Mouse (Mus musculus): ENCODE results near the gene Limk2. TPM values are rescaled to one million over a fixed set of nuclear protein-coding genes. Genes with fewer than 3 reads are reported as not detected.

The Limk2 gene
- polyA plus RNA-seq, 1 experiment from 2014 or later, result 95.8 TPM

GRCm38 (mm10) chr11:3302385-3302784 is 106.6 kb downstream of the Limk2 start:
- Histone ChIP-seq H3K27me3 (ENCODE audit: control insufficient read depth, insufficient read depth, low read length) (no peaks in the 10 kb centered on the region), H3K4me2 (replicated peaks; ENCODE audit: low read depth, low read length) (no peak overlapping the region), H3K4me1 (ENCODE audit: control insufficient read depth, insufficient read depth, low read length) (peaks cover 6% of the 10 kb centered on the region; the same call in 1 of the 2 replicates), H3K9ac (replicated peaks; ENCODE audit: low read depth, low read length) (no peak overlapping the region), H3K4me3 (ENCODE audit: low read depth, low read length) (no peak overlapping the region), H3K9me3 (ENCODE audit: control insufficient read depth, low read depth, low read length) (no peaks in the 10 kb centered on the region), H3K36me3 (ENCODE audit: control insufficient read depth, insufficient read depth, low read length) (peaks cover 93% of the 10 kb centered on the region), H3K27ac (ENCODE audit: low read length) (no peak overlapping the region; the same call in 1 of the 2 replicates)
- ATAC-seq (ENCODE audit: insufficient number of reproducible peaks, insufficient read depth, low FRiP score, low read depth), result no peak
- 81% methylated on average over 4 of the region's 4 CpGs for WGBS

GRCm38 (mm10) chr11:3301075-3301474 is 107.9 kb downstream of the Limk2 start:
- Histone ChIP-seq H3K9ac (replicated peaks; ENCODE audit: low read depth, low read length) (no peak overlapping the region), H3K4me2 (replicated peaks; ENCODE audit: low read depth, low read length) (no peak overlapping the region), H3K27me3 (ENCODE audit: control insufficient read depth, insufficient read depth, low read length) (no peaks in the 10 kb centered on the region), H3K4me3 (ENCODE audit: low read depth, low read length) (no peak overlapping the region), H3K9me3 (ENCODE audit: control insufficient read depth, low read depth, low read length) (no peaks in the 10 kb centered on the region), H3K4me1 (ENCODE audit: control insufficient read depth, insufficient read depth, low read length) (peaks cover 7% of the 10 kb centered on the region), H3K27ac (ENCODE audit: low read length) (no peak overlapping the region), H3K36me3 (ENCODE audit: control insufficient read depth, insufficient read depth, low read length) (peaks cover 93% of the 10 kb centered on the region)
- 91% methylated on average over 5 of the region's 5 CpGs for WGBS
- ATAC-seq (ENCODE audit: insufficient number of reproducible peaks, insufficient read depth, low FRiP score, low read depth), result no peak

- Histone ChIP-seq H3K4me3 (ENCODE audit: low read depth, low read length) (no peak overlapping the region), H3K27ac (ENCODE audit: low read length) (no peak overlapping the region), H3K9ac (replicated peaks; ENCODE audit: low read depth, low read length) (no peak overlapping the region), H3K4me1 (ENCODE audit: control insufficient read depth, insufficient read depth, low read length) (peaks cover 23% of the 10 kb centered on the region), H3K36me3 (ENCODE audit: control insufficient read depth, insufficient read depth, low read length) (peaks cover 97% of the 10 kb centered on the region), H3K9me3 (ENCODE audit: control insufficient read depth, low read depth, low read length) (no peaks in the 10 kb centered on the region), H3K27me3 (ENCODE audit: control insufficient read depth, insufficient read depth, low read length) (no peaks in the 10 kb centered on the region), H3K4me2 (replicated peaks; ENCODE audit: low read depth, low read length) (no peak overlapping the region)
- no peak for ATAC-seq (ENCODE audit: insufficient number of reproducible peaks, insufficient read depth, low FRiP score, low read depth)
- WGBS, result 89% methylated on average over 14 of the region's 14 CpGs
These were observed 110.2 kb downstream of the Limk2 start for GRCm38 (mm10) chr11:3298813-3299185.

GRCm38 (mm10) chr11:3297871-3298812 is 110.8 kb downstream of the Limk2 start:
- no peak overlapping the region for H3K4me3 ChIP-seq (ENCODE audit: low read depth, low read length)
- no peak overlapping the region for H3K9ac ChIP-seq (replicated peaks; ENCODE audit: low read depth, low read length)
- peaks cover 29% of the 10 kb centered on the region for H3K4me1 ChIP-seq (ENCODE audit: control insufficient read depth, insufficient read depth, low read length)
- H3K4me2 ChIP-seq (replicated peaks; ENCODE audit: low read depth, low read length), result no peak overlapping the region
- peaks cover 98% of the 10 kb centered on the region for H3K36me3 ChIP-seq (ENCODE audit: control insufficient read depth, insufficient read depth, low read length)
- H3K9me3 ChIP-seq (ENCODE audit: control insufficient read depth, low read depth, low read length), result no peaks in the 10 kb centered on the region
- 88% methylated on average over 10 of the region's 10 CpGs for WGBS
- no peaks in the 10 kb centered on the region for H3K27me3 ChIP-seq (ENCODE audit: control insufficient read depth, insufficient read depth, low read length)
- no peak overlapping the region for H3K27ac ChIP-seq (ENCODE audit: low read length)
- ATAC-seq (ENCODE audit: insufficient number of reproducible peaks, insufficient read depth, low FRiP score, low read depth), result no peak

GRCm38 (mm10) chr11:3296056-3296455 is 112.9 kb downstream of the Limk2 start:
- Histone ChIP-seq H3K27me3 (ENCODE audit: control insufficient read depth, insufficient read depth, low read length) (no peaks in the 10 kb centered on the region), H3K4me2 (replicated peaks; ENCODE audit: low read depth, low read length) (no peak overlapping the region), H3K36me3 (ENCODE audit: control insufficient read depth, insufficient read depth, low read length) (peaks cover 80% of the 10 kb centered on the region), H3K4me3 (ENCODE audit: low read depth, low read length) (no peak overlapping the region), H3K4me1 (ENCODE audit: control insufficient read depth, insufficient read depth, low read length) (peaks cover 28% of the 10 kb centered on the region), H3K9ac (replicated peaks; ENCODE audit: low read depth, low read length) (no peak overlapping the region), H3K9me3 (ENCODE audit: control insufficient read depth, low read depth, low read length) (no peaks in the 10 kb centered on the region), H3K27ac (ENCODE audit: low read length) (no peak overlapping the region)
- ATAC-seq (ENCODE audit: insufficient number of reproducible peaks, insufficient read depth, low FRiP score, low read depth), result no peak
- WGBS, result 62% methylated on average over 5 of the region's 5 CpGs

GRCm38 (mm10) chr11:3294641-3295040 is 114.3 kb downstream of the Limk2 start:
- Histone ChIP-seq H3K27ac (ENCODE audit: low read length) (no peak overlapping the region), H3K4me3 (ENCODE audit: low read depth, low read length) (no peak overlapping the region), H3K36me3 (ENCODE audit: control insufficient read depth, insufficient read depth, low read length) (peaks cover 66% of the 10 kb centered on the region), H3K4me2 (replicated peaks; ENCODE audit: low read depth, low read length) (peak overlapping the region; percentile 100), H3K4me1 (ENCODE audit: control insufficient read depth, insufficient read depth, low read length) (peaks cover 28% of the 10 kb centered on the region), H3K9ac (replicated peaks; ENCODE audit: low read depth, low read length) (no peak overlapping the region), H3K27me3 (ENCODE audit: control insufficient read depth, insufficient read depth, low read length) (no peaks in the 10 kb centered on the region), H3K9me3 (ENCODE audit: control insufficient read depth, low read depth, low read length) (no peaks in the 10 kb centered on the region)
- whole genome bisulfite sequencing, result 88% methylated on average over 2 of the region's 2 CpGs
- no peak for ATAC-seq (ENCODE audit: insufficient number of reproducible peaks, insufficient read depth, low FRiP score, low read depth)

Other genes starting within 250 kb of the Limk2 start
- 12.5 and 14.6 TPM in 2 replicates for gene Sfi1, start 215.7 kb downstream of the Limk2 start, polyA plus RNA-seq (2014; fragmentation: Nextera tagmentation; extraction: Ambion mirVana)
- gene Eif4enif1, start 206.8 kb downstream of the Limk2 start, polyA plus RNA-seq (2014; fragmentation: Nextera tagmentation; extraction: Ambion mirVana), result 59.5 and 62.7 TPM in 2 replicates
- gene Drg1, start 142.8 kb downstream of the Limk2 start, polyA plus RNA-seq (2014; fragmentation: Nextera tagmentation; extraction: Ambion mirVana), result 200 and 211 TPM in 2 replicates
- gene Patz1, start 120.3 kb downstream of the Limk2 start, polyA plus RNA-seq (2014; fragmentation: Nextera tagmentation; extraction: Ambion mirVana), result 48.1 and 51.1 TPM in 2 replicates
- 11.4 and 14.1 TPM in 2 replicates for gene Pik3ip1, start 78.8 kb downstream of the Limk2 start, polyA plus RNA-seq (2014; fragmentation: Nextera tagmentation; extraction: Ambion mirVana)
- 34.2 and 34.8 TPM in 2 replicates for gene Rnf185, start 43.2 kb upstream of the Limk2 start, polyA plus RNA-seq (2014; fragmentation: Nextera tagmentation; extraction: Ambion mirVana)
- 0.17 and 0.52 TPM in 2 replicates for gene Pla2g3, start 79.1 kb upstream of the Limk2 start, polyA plus RNA-seq (2014; fragmentation: Nextera tagmentation; extraction: Ambion mirVana)
- 1.2 and 2.0 TPM in 2 replicates for gene Inpp5j, start 95.6 kb upstream of the Limk2 start, polyA plus RNA-seq (2014; fragmentation: Nextera tagmentation; extraction: Ambion mirVana)
- 154 and 160 TPM in 2 replicates for gene Selenom, start 105.5 kb upstream of the Limk2 start, polyA plus RNA-seq (2014; fragmentation: Nextera tagmentation; extraction: Ambion mirVana)
- 109 and 112 TPM in 2 replicates for gene Smtn, start 131.4 kb upstream of the Limk2 start, polyA plus RNA-seq (2014; fragmentation: Nextera tagmentation; extraction: Ambion mirVana)
- 25.4 and 26.8 TPM in 2 replicates for gene Morc2a, start 240.0 kb upstream of the Limk2 start, polyA plus RNA-seq (2014; fragmentation: Nextera tagmentation; extraction: Ambion mirVana)

Measured in stomach, embryonic 14.5 days (tissue).